Mouse (Mus musculus): ENCODE measurements around the gene Tmcc1.

- no peak for TF ChIP-seq CTCF (IDR thresholded peaks at IDR 0.05; ENCODE audit: borderline replicate concordance, extremely low read depth, insufficient read depth, insufficient read length)
- TF ChIP-seq POLR2A (IDR thresholded peaks at IDR 0.05; ENCODE audit: borderline replicate concordance, extremely low read depth, insufficient read depth, insufficient read length, poor library complexity, severe bottlenecking), result no peak
Measured at GRCm38 (mm10) chr6:116031052-116031451, 162.2 kb downstream of the Tmcc1 start.
